Mouse (Mus musculus): ENCODE results near the gene Alox12e.

Alox12e gene

DNA sequence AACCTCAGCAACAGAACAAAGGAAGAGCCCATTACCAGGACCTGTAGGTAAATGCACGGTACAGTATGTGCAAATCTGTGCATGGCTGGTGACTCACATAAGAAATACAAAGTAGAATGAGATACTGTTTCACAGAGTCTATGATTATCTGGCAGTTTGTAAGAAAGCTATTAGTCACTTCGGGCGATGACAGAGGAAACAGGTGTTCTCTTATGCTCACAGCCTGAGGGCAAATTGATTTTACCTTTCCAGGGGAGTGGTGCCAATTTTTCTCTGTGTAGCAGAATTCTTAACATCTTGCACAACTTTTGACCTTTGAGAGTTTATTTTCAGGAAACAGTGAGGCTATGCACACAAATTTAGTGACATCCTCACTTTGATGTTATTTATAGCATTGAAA is 37.7 kb downstream of the Alox12e start:
- DNase-seq = no peak

DNA sequence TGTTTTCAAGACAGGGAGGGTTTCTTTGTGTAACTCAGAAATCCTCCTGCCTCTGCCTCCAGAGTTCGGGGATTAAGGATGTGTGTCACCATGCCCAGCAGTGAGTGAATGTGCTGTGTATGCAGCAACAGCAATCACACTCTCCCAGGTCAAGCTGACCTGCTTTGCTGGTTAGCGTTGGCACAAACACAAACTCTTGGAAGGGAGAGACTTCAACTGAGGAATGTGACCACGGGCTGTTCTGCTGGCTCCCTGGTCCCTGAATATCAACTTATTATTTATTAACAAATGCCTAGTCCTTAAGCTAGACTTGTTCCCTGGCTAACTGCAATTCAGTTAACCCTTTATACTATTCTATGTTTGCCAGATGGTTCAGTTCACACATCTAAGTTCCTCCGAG is 38.8 kb downstream of the Alox12e start:
- no peak for DNase-seq

DNA sequence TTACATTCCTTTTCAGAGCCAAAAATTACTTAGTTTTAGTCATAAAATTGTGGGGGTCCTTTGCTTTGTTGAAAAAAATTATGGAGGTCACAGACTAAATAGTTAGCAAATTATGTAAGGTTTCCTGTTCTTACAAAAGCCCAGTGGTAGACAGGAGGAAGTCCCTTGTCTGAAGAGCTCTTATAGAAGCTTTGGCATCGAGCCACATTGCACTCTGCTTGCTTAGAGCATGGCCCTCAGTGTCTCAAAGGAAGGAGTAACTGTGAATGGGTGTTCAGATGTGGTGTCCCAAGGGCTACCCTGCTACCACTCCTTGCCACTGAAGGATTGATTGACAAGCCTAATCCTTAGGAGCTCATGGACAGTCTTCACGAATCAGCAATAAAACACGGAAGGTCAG is 42.0 kb downstream of the Alox12e start:
- peak in 1 of 2 experiments; percentile 20 for DNase-seq

DNA sequence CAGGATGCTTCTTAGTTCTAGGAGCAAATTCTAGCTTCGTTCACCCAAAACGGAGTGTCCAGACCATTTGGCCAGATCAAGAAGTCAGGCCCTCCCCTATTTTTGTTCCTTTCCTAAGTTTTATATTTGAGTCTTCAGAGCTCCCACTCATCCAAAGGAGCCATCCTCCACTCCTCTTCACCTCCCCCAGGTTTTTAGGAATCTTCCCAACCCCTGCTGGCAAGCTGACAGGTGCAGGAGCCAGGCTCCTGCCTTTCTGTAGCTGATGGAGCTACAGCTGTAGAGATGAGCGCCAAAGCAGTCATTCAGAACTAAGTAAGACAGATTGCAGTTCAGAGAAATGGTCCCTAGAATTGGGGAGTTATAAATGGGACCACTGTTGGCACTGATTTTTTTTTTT is 43.5 kb downstream of the Alox12e start:
- DNase-seq = no peak

DNA sequence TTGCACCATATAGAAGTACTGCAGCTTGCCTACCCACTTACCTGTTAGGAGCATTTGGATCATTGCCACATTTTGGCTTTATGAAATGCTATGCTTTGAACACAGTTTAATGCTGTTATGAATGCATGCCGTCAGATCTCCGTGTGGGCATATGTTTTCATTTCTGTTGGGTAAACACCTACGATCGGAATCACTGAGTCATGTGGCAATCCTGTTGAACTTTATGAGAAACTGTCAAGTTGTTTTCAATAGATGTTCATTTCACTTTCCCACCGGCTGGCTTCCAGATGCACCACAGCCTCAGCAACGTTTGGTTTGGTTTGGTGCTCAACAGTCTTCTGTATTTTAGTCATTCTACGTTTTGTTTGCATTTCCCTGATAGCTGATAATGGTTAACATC is 50.8 kb downstream of the Alox12e start:
- no peak for DNase-seq

DNA sequence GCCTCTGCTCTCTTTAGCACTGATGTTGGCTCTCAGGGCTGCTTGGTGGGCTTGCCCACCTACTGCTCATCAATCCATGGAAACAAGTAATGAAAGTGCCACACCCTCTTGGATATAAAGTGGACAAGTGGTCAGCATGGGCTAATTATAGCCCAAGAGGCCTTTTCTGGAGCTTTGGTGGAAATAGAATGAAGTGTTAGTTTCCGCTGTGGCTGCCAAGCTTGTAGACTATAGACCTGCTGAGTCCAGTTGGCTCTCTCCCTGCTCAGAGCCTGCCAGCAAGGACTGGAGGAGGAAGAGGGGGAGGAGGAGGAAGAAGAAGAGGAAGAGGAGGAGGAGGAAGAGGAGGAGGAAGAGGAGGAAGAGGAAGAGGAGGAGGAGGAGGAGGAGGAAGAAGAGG is 56.0 kb downstream of the Alox12e start:
- no peak for DNase-seq

DNA sequence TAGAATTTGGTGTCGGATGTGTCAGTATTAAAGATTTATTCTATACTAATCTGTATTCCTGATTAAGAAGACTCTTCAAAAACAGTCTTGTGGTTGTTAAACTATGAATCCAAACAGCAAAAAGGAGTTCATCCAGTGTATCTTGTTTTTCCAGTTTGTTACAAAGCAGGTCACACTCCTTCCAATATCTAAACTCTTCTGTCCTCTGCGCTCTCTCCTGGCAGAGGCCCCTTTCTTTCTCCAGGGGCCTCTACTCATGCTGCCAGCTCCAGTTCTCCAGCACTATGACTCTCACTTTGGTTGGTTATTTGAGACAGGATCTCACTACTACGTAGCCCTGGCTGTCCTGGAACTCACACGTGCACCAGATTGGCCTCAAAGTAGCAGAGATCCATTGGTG is 56.6 kb downstream of the Alox12e start:
- DNase-seq = no peak

Data from thymus, adult 18-20 months (tissue).